Mouse (Mus musculus): ENCODE measurements around the gene Ltbp4.

Gene Ltbp4

DNA sequence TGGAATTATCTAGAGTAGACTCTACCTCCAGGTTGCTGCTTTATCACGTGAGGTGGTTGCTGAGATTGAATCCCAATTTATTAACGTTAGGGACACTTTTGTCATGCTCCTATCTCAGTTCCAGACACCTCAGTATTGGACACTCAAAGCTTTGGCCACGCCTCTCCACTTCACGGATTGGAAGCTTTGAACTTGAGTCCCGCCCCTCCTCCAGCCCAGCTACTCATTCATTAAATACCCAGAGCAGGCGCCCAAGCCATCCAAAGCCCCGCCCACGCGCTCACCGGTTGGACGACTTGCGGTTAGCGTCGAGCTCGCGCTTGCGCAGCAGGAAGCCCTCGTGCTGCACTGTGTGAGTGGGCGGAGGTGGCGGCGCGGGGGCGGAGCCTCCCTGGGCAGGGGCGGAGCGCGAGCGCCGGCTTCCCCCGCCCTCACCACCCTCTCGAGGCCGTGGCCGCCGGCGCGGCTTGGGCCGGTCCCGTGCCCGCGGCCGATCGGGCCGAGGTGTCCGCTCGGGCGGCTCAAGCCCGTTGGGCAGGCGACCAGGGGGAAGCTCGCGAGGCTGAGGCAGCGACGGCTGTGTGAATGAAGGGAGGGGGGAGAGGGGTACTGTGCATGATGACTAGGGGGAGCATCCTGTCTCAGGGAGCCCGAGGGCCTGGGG lies 23.9 kb upstream of the Ltbp4 start:
- Histone ChIP-seq H3K27me3 (ENCODE audit: control insufficient read depth, insufficient read depth, low read length, poor library complexity, severe bottlenecking) (peaks cover 3% of the 10 kb centered on the region), H3K36me3 (ENCODE audit: control insufficient read depth, insufficient read depth, low read length, poor library complexity, severe bottlenecking) (no peaks in the 10 kb centered on the region)
- peak; percentile 100 for DNase-seq (ENCODE audit: low read depth, low spot score)

DNA sequence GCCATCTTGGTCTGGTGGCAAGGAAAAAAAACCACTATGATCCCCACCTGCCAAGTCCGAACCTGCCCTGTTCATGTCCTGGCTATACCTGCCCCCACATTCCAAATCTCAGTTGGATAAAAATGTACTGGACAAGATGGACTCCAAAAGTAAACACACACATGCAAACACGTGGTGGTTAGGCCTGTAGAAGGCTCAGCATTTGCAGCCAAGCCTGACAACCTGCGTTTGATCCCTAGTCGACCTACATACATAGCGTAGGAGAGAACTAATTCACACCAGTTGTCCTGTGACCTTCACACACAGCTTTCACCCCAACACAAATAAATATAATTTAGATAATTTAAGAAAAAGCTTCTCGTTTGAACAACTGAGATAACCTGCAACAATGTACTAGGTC lies 23.3 kb upstream of the Ltbp4 start:
- no peaks in the 10 kb centered on the region for H3K36me3 ChIP-seq (ENCODE audit: control insufficient read depth, insufficient read depth, low read length, poor library complexity, severe bottlenecking)
- H3K27me3 ChIP-seq (ENCODE audit: control insufficient read depth, insufficient read depth, low read length, poor library complexity, severe bottlenecking): no peaks in the 10 kb centered on the region; the same call in 1 of the 2 replicates
- no peak for DNase-seq (ENCODE audit: low read depth, low spot score)

DNA sequence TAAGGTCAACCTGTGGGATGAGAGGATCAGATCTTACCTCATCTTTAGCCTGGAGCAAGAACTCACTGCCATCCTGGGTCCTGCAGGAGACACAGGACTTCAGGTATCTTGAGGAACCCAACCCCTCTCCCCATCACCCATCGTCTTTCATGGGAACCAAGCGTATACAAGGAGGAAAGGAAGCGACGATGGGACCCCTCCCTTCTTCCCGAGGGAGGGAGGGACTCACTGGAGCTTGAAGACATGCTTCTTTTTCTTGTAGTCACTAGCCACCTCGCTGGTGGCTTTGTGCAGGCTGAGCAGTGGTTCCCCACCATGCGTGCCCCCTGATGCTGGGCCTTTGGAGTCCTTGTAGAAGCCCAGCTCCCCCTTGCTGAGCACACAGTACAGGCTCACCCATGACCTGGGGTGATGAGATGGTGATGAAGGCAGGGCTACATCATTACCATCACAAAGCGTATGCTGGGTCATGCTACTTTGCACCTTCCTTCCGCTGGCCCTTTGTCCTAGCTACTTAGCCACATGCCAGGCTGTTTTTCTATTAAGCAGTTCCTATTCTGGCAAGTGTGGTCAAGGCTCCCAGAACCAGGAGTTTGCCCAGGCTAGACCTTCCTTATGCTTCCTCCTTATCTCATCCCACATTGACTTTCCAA lies 22.3 kb upstream of the Ltbp4 start:
- H3K27me3 ChIP-seq (ENCODE audit: control insufficient read depth, insufficient read depth, low read length, poor library complexity, severe bottlenecking): no peaks in the 10 kb centered on the region; the same call in 1 of the 2 replicates
- no peak for DNase-seq (ENCODE audit: low read depth, low spot score)
- H3K36me3 ChIP-seq (ENCODE audit: control insufficient read depth, insufficient read depth, low read length, poor library complexity, severe bottlenecking): no peaks in the 10 kb centered on the region

DNA sequence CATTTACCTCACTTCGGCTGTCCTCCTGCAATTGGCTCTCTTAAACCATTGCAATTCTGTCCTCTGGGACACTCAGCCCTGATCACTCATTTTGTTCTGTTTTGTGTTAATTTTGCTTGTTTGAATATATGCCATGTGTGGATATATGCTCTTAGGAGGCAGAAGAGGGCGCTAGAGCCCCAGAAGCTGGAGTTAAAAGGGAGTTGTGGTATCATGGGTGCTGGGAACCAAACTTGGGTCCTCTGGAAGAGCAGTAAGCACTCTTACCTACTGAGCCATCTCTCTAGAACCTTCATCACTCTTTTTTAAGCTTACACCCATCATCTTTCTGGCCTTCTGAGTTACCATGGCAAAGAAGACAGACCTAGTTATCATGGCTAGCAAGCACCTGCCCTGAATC lies 21.7 kb upstream of the Ltbp4 start:
- no peak for DNase-seq (ENCODE audit: low read depth, low spot score)
- Histone ChIP-seq H3K36me3 (ENCODE audit: control insufficient read depth, insufficient read depth, low read length, poor library complexity, severe bottlenecking) (no peaks in the 10 kb centered on the region), H3K27me3 (ENCODE audit: control insufficient read depth, insufficient read depth, low read length, poor library complexity, severe bottlenecking) (no peaks in the 10 kb centered on the region; the same call in 1 of the 2 replicates)

DNA sequence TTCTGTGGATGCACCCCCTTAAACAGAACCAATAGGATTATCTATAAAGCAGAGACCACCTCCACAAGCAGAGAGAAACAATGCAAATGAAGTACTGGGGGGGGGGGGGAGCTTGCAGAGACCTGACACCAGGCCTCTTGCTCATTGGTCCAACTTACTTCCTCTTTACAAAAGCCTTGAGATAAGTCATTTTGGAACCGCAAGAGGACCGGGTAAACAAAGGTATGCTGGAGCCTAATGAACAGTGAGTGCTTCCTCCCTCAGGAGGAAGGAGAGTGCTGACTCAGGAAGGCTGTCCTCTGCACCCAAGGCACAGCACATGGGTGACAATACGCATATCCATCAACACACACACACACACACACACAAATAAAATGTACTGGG lies 20.1 kb upstream of the Ltbp4 start:
- Histone ChIP-seq H3K36me3 (ENCODE audit: control insufficient read depth, insufficient read depth, low read length, poor library complexity, severe bottlenecking) (no peaks in the 10 kb centered on the region), H3K27me3 (ENCODE audit: control insufficient read depth, insufficient read depth, low read length, poor library complexity, severe bottlenecking) (no peaks in the 10 kb centered on the region; the same call in 1 of the 2 replicates)
- peak; percentile 81 for DNase-seq (ENCODE audit: low read depth, low spot score)

DNA sequence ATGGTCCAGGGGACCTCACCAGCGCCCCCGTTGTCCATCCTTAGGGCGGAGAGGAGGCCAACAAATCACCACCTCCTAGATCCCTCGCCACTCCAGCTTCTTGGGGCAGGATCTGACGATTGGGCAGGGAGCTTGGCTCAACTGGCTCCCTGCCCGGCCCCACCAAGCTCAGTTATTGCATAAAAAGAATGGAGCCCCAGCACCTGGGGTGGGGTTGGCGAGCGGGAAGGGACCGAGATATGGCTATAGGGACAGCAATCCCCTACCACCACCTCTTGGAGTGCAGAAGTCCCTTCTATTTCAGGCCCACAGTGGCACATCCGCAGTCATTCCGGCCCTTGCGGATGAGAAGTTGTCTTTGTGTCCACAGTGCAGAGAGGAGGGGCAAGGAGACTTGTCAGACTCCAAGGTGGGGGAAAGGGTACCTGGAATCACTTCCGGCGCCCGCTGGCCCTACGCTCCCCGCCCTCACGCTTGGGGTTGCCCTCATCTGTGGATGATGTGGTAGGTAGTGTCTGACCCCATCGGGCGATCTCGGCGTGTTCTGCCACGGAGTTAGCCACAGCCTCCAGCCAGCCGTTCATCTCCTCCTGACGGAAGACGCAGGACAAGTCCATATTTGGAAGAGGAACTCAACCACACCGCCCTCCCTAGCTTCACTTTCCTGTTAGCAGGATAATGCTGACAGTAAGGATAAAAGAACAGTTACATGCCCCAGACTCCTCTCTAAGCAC lies 19.5 kb upstream of the Ltbp4 start, which contains the start of gene Gm20479:
Gm20479 (minus strand) TSS at position 559 of the 734 bp plus-strand sequence.
- DNase-seq (ENCODE audit: low read depth, low spot score): no peak
- Histone ChIP-seq H3K36me3 (ENCODE audit: control insufficient read depth, insufficient read depth, low read length, poor library complexity, severe bottlenecking) (no peaks in the 10 kb centered on the region), H3K27me3 (ENCODE audit: control insufficient read depth, insufficient read depth, low read length, poor library complexity, severe bottlenecking) (no peaks in the 10 kb centered on the region; the same call in 1 of the 2 replicates)

DNA sequence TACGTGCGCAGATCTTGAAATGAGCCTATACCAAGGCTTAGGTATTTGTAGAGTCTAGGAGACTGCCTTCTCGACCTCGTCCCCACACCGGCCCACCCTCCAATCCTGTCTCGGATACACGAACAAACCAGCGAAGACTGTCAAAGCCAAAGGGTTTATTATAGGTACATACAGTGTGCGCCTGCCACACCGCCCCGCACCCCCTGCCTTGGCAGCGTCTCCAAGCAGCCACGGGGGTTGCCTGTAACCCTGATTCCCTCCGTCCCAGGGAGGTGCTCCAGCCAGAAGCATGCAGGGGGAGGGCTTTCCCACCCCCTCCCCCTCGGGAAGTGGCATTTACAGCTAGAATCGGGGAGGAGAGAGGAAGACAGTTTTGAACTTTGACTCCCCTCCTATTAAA lies 18.8 kb upstream of the Ltbp4 start:
- Histone ChIP-seq H3K27me3 (ENCODE audit: control insufficient read depth, insufficient read depth, low read length, poor library complexity, severe bottlenecking) (no peaks in the 10 kb centered on the region), H3K36me3 (ENCODE audit: control insufficient read depth, insufficient read depth, low read length, poor library complexity, severe bottlenecking) (no peaks in the 10 kb centered on the region)
- no peak for DNase-seq (ENCODE audit: low read depth, low spot score)

DNA sequence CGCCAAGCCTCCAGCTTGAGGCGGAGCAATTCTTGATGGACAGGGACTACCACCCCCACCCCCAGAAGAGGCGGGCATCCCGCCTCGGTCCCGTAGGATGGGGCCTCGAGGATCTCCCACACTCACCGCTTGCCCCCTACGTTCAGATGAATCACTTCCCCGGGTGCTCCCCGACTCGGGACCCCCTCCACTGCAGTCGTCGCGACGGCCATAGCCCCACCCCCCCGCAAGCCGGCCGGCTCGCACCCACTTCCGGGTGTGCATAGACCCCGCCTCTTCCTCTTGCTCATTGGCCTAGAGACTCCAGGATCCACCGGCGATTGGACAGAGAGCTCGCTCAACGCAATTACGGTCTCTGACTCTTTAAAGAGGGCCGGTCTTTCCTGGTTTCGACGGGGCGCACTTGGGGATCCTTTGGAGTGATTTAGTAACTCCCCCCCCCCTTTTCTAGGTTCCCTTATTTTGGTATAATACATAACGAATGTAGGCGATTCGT lies 18.3 kb upstream of the Ltbp4 start, which contains the start of gene Shkbp1:
Shkbp1 (minus strand) TSS at position 275 of the 496 bp plus-strand sequence.
- no peaks in the 10 kb centered on the region for H3K36me3 ChIP-seq (ENCODE audit: control insufficient read depth, insufficient read depth, low read length, poor library complexity, severe bottlenecking)
- no peaks in the 10 kb centered on the region for H3K27me3 ChIP-seq (ENCODE audit: control insufficient read depth, insufficient read depth, low read length, poor library complexity, severe bottlenecking)
- DNase-seq (ENCODE audit: low read depth, low spot score): peak; percentile 92

DNA sequence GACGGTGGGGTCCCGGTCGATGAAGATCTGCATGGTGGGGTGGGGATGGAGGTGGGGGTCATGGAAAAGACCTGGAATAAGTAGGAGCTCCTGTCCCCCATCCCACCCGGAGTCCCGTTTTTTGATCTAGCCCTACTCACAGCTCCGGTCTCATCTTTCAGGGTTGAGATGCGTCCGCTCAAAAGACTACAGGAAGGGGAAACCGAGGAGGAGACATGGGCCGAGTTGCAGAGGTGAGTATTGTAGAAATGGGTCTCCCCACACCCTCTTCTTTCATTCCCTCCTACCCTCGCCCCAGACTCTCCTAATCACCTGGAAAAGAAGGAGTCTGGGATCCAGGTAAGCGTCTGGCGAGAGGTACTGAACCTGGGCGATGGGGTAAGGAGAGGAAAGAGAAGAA lies 17.8 kb upstream of the Ltbp4 start:
- Histone ChIP-seq H3K27me3 (ENCODE audit: control insufficient read depth, insufficient read depth, low read length, poor library complexity, severe bottlenecking) (no peaks in the 10 kb centered on the region), H3K36me3 (ENCODE audit: control insufficient read depth, insufficient read depth, low read length, poor library complexity, severe bottlenecking) (no peaks in the 10 kb centered on the region)
- DNase-seq (ENCODE audit: low read depth, low spot score): no peak

DNA sequence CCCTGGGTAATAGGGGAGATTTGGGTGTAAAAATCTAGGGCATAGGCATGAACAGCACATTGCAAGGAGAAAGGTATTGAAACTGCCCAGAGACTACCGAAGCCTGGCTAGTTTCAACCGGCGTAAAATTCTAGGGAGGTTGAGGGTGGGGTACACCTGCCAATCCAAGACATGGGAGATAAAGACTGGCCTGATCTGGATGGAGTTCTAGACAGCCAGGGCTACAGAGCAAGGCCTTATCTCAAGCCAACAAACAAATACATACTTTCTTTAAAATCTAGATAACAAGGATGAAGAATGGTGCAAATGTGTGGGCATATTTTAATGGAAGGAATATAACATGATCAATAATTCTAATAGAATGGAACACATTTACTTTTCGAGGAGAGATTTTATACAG lies 17.3 kb upstream of the Ltbp4 start:
- Histone ChIP-seq H3K36me3 (ENCODE audit: control insufficient read depth, insufficient read depth, low read length, poor library complexity, severe bottlenecking) (no peaks in the 10 kb centered on the region), H3K27me3 (ENCODE audit: control insufficient read depth, insufficient read depth, low read length, poor library complexity, severe bottlenecking) (no peaks in the 10 kb centered on the region)
- DNase-seq (ENCODE audit: low read depth, low spot score): no peak

DNA sequence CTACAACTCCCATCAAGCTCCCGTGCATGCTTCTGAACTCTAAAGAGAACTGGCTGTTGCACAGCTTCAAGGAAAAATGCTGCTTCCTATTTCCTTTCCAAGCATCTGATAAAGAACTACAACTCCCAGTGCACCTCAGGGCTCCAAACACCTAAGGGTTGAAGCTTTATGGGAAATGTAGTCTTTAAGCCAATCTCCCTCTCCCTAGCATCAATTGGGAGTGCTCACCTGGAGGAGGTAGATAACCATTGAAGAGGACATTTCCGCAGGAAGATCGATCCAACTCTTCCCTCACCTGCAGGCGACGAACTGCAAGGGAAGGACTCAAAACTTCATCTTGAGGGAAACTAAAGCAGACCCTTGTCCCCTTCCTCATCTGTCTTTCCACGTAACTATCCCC lies 16.7 kb upstream of the Ltbp4 start:
- Histone ChIP-seq H3K36me3 (ENCODE audit: control insufficient read depth, insufficient read depth, low read length, poor library complexity, severe bottlenecking) (no peaks in the 10 kb centered on the region), H3K27me3 (ENCODE audit: control insufficient read depth, insufficient read depth, low read length, poor library complexity, severe bottlenecking) (no peaks in the 10 kb centered on the region)
- DNase-seq (ENCODE audit: low read depth, low spot score): no peak

DNA sequence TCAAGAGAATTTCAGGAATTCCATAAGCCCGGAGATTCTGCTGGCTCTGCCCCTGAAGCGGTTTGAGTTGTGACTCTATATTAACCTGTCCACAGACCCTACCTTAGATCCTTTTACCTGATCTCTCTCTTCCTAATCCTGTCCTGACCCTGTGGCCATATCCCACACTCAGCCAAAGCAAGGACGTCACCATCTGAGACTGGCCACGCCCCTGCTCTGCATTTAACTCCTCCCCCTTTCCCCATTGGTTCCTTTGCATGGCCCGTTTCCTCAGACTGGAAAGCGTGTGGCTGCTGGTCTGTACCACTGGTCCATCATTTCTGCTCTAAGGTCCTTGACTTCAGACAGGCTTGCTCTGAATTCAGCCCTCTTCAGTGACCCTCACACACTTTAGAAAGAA lies 8.0 kb upstream of the Ltbp4 start:
- no peak for DNase-seq (ENCODE audit: low read depth, low spot score)
- Histone ChIP-seq H3K36me3 (ENCODE audit: control insufficient read depth, insufficient read depth, low read length, poor library complexity, severe bottlenecking) (peaks cover 5% of the 10 kb centered on the region), H3K27me3 (ENCODE audit: control insufficient read depth, insufficient read depth, low read length, poor library complexity, severe bottlenecking) (no peaks in the 10 kb centered on the region)

DNA sequence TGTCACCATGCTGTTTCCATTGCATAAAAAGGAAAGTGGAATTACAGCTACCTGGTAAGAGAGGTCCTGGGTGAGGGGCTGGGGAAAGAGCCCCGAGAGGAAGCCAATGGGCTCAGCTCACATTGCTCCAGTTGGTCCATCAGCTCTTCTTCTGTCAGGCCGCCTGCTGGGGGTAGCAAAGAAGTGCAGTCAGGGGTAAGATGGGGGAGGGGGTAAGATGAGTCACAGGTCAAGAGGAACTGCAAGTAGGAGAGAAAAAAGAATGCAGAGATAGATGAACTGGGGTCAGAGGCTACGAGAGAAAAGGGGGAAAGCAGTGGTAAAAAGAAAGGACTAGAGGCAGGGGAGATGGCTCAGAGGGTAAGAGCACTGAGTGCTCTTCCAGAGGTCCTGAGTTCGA lies 5.1 kb upstream of the Ltbp4 start:
- Histone ChIP-seq H3K27me3 (ENCODE audit: control insufficient read depth, insufficient read depth, low read length, poor library complexity, severe bottlenecking) (no peaks in the 10 kb centered on the region), H3K36me3 (ENCODE audit: control insufficient read depth, insufficient read depth, low read length, poor library complexity, severe bottlenecking) (peaks cover 2% of the 10 kb centered on the region)
- DNase-seq (ENCODE audit: low read depth, low spot score): peak; percentile 70

DNA sequence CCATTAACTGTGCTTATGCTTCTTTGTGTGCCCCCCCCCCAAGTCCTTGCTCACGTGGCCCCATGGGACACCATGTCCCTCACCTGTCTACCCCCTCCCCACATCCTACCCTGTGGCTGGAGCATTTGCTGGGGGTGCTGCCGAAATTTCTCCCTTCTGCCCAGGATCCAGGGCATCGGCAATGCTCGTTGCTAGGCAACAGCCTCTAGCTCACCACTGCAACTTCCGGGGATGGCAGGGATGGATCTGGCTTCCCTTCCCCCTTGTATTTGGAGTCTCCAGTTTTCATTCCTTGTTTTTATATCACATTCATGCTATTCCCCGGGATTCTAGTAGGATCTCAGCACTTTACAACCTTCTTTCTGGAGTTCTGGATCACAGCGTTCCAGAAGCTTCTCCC lies 2.0 kb upstream of the Ltbp4 start:
- DNase-seq (ENCODE audit: low read depth, low spot score): no peak
- Histone ChIP-seq H3K27me3 (ENCODE audit: control insufficient read depth, insufficient read depth, low read length, poor library complexity, severe bottlenecking) (no peaks in the 10 kb centered on the region), H3K36me3 (ENCODE audit: control insufficient read depth, insufficient read depth, low read length, poor library complexity, severe bottlenecking) (no peaks in the 10 kb centered on the region; the same call in none of the 2 replicates)

DNA sequence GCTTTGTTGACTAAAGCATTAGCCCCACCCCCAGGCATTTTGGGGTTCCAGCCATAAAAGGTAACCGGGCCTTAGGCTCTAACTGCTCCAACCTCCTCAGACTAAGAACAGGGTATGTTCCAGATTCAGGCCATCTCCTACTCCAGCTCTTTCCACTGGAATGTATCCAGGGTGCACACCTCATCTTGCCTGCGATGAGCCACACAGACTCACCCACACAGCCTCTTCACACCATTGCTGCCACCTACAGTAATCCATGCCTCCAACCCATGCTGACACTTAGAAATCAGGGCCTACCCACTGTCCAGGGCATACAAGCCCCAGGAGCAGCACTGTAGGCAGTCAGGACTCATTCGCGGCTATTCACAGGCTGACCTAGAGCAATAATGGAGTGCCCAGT lies 1.6 kb upstream of the Ltbp4 start:
- no peak for DNase-seq (ENCODE audit: low read depth, low spot score)
- H3K27me3 ChIP-seq (ENCODE audit: control insufficient read depth, insufficient read depth, low read length, poor library complexity, severe bottlenecking): no peaks in the 10 kb centered on the region
- no peaks in the 10 kb centered on the region; the same call in none of the 2 replicates for H3K36me3 ChIP-seq (ENCODE audit: control insufficient read depth, insufficient read depth, low read length, poor library complexity, severe bottlenecking)

Measured in splenic B cell, adult 2 months (primary cell).